Mouse (Mus musculus): Measurements from ENCODE around the gene Bmp3. TPM values are rescaled to one million over a fixed set of nuclear protein-coding genes. Genes with fewer than 3 reads are reported as not detected.

Bmp3 gene
- polyA plus RNA-seq, 2 experiments, result 6.2 to 7.6 TPM

GRCm38 (mm10) chr5:98815269-98815668 lies 38.9 kb upstream of the Bmp3 start:
- WGBS, result 85% methylated on average over 1 of the region's 1 CpGs
- H3K4me1 ChIP-seq (ENCODE audit: control insufficient read depth, insufficient read depth, low read length), result no peaks in the 10 kb centered on the region
- no peak overlapping the region for H3K4me2 ChIP-seq (replicated peaks; ENCODE audit: low read depth, low read length, severe bottlenecking)
- TF ChIP-seq POLR2A (IDR thresholded peaks at IDR 0.05; ENCODE audit: borderline replicate concordance, extremely low read depth, insufficient read depth, insufficient read length), result no peak
- H3K27ac ChIP-seq (replicated peaks; ENCODE audit: low read depth, low read length), result no peak overlapping the region
- H3K27me3 ChIP-seq (ENCODE audit: control insufficient read depth, insufficient read depth, low read length), result no peaks in the 10 kb centered on the region
- no peak overlapping the region for H3K4me3 ChIP-seq (replicated peaks; ENCODE audit: low read length)
- DNase-seq (ENCODE audit: low spot score) (no peak), ATAC-seq (ENCODE audit: low FRiP score, low read depth) (no peak)
- no peaks in the 10 kb centered on the region for H3K9me3 ChIP-seq (ENCODE audit: control insufficient read depth, low read length)
- no peaks in the 10 kb centered on the region for H3K36me3 ChIP-seq (ENCODE audit: control insufficient read depth, insufficient read depth, low read length)
- no peak overlapping the region for H3K9ac ChIP-seq (ENCODE audit: low read depth, low read length, severe bottlenecking)

GRCm38 (mm10) chr5:98833760-98834159 lies 20.5 kb upstream of the Bmp3 start:
- no peaks in the 10 kb centered on the region for H3K4me1 ChIP-seq (ENCODE audit: control insufficient read depth, insufficient read depth, low read length)

GRCm38 (mm10) chr5:98834300-98834699 lies 19.9 kb upstream of the Bmp3 start:
- Histone ChIP-seq H3K9ac (ENCODE audit: low read depth, low read length, severe bottlenecking) (no peak overlapping the region), H3K27ac (replicated peaks; ENCODE audit: low read depth, low read length) (no peak overlapping the region), H3K9me3 (ENCODE audit: control insufficient read depth, low read length) (no peaks in the 10 kb centered on the region), H3K27me3 (ENCODE audit: control insufficient read depth, insufficient read depth, low read length) (no peaks in the 10 kb centered on the region), H3K4me1 (ENCODE audit: control insufficient read depth, insufficient read depth, low read length) (no peaks in the 10 kb centered on the region), H3K36me3 (ENCODE audit: control insufficient read depth, insufficient read depth, low read length) (no peaks in the 10 kb centered on the region), H3K4me3 (replicated peaks; ENCODE audit: low read length) (no peak overlapping the region), H3K4me2 (replicated peaks; ENCODE audit: low read depth, low read length, severe bottlenecking) (no peak overlapping the region)
- DNase-seq (ENCODE audit: low spot score), result no peak
- WGBS, result 94% methylated on average over 6 of the region's 6 CpGs
- no peak for ATAC-seq (ENCODE audit: low FRiP score, low read depth)
- no peak for TF ChIP-seq POLR2A (IDR thresholded peaks at IDR 0.05; ENCODE audit: borderline replicate concordance, extremely low read depth, insufficient read depth, insufficient read length)

More at GRCm38 (mm10) chr5:98833760-98834159, 20.5 kb upstream of the Bmp3 start:
- no peak for TF ChIP-seq POLR2A (IDR thresholded peaks at IDR 0.05; ENCODE audit: borderline replicate concordance, extremely low read depth, insufficient read depth, insufficient read length)
- no peak overlapping the region for H3K4me3 ChIP-seq (replicated peaks; ENCODE audit: low read length)
- H3K9me3 ChIP-seq (ENCODE audit: control insufficient read depth, low read length), result no peaks in the 10 kb centered on the region
- no peak overlapping the region for H3K27ac ChIP-seq (replicated peaks; ENCODE audit: low read depth, low read length)
- H3K27me3 ChIP-seq (ENCODE audit: control insufficient read depth, insufficient read depth, low read length), result no peaks in the 10 kb centered on the region
- ATAC-seq (ENCODE audit: low FRiP score, low read depth), result no peak
- no peak overlapping the region for H3K4me2 ChIP-seq (replicated peaks; ENCODE audit: low read depth, low read length, severe bottlenecking)
- H3K36me3 ChIP-seq (ENCODE audit: control insufficient read depth, insufficient read depth, low read length), result no peaks in the 10 kb centered on the region
- 81% methylated on average over 9 of the region's 9 CpGs for WGBS
- no peak overlapping the region for H3K9ac ChIP-seq (ENCODE audit: low read depth, low read length, severe bottlenecking)
- DNase-seq (ENCODE audit: low spot score), result no peak

GRCm38 (mm10) chr5:98842600-98843310 lies 11.5 kb upstream of the Bmp3 start:
- H3K36me3 ChIP-seq (ENCODE audit: control insufficient read depth, insufficient read depth, low read length), result no peaks in the 10 kb centered on the region
- no peak overlapping the region for H3K4me2 ChIP-seq (replicated peaks; ENCODE audit: low read depth, low read length, severe bottlenecking)
- H3K9me3 ChIP-seq (ENCODE audit: control insufficient read depth, low read length), result no peaks in the 10 kb centered on the region
- 56% methylated on average over 7 of the region's 7 CpGs for WGBS
- DNase-seq (ENCODE audit: low spot score) (no peak), ATAC-seq (ENCODE audit: low FRiP score, low read depth) (no peak)
- H3K27me3 ChIP-seq (ENCODE audit: control insufficient read depth, insufficient read depth, low read length), result no peaks in the 10 kb centered on the region
- TF ChIP-seq POLR2A (IDR thresholded peaks at IDR 0.05; ENCODE audit: borderline replicate concordance, extremely low read depth, insufficient read depth, insufficient read length), result no peak
- no peak overlapping the region for H3K9ac ChIP-seq (ENCODE audit: low read depth, low read length, severe bottlenecking)
- no peak overlapping the region for H3K4me3 ChIP-seq (replicated peaks; ENCODE audit: low read length)
- no peaks in the 10 kb centered on the region for H3K4me1 ChIP-seq (ENCODE audit: control insufficient read depth, insufficient read depth, low read length)
- no peak overlapping the region for H3K27ac ChIP-seq (replicated peaks; ENCODE audit: low read depth, low read length)

GRCm38 (mm10) chr5:98844664-98845063 lies 9.6 kb upstream of the Bmp3 start:
- no peak for TF ChIP-seq POLR2A (IDR thresholded peaks at IDR 0.05; ENCODE audit: borderline replicate concordance, extremely low read depth, insufficient read depth, insufficient read length)
- H3K4me3 ChIP-seq (replicated peaks; ENCODE audit: low read length), result no peak overlapping the region
- no peaks in the 10 kb centered on the region for H3K9me3 ChIP-seq (ENCODE audit: control insufficient read depth, low read length)
- no peak overlapping the region for H3K27ac ChIP-seq (replicated peaks; ENCODE audit: low read depth, low read length)
- no peak overlapping the region for H3K4me2 ChIP-seq (replicated peaks; ENCODE audit: low read depth, low read length, severe bottlenecking)
- no peaks in the 10 kb centered on the region for H3K4me1 ChIP-seq (ENCODE audit: control insufficient read depth, insufficient read depth, low read length)
- no peak overlapping the region for H3K9ac ChIP-seq (ENCODE audit: low read depth, low read length, severe bottlenecking)
- no peaks in the 10 kb centered on the region for H3K36me3 ChIP-seq (ENCODE audit: control insufficient read depth, insufficient read depth, low read length)
- DNase-seq (ENCODE audit: low spot score) (no peak), ATAC-seq (ENCODE audit: low FRiP score, low read depth) (no peak)
- no peaks in the 10 kb centered on the region for H3K27me3 ChIP-seq (ENCODE audit: control insufficient read depth, insufficient read depth, low read length)
- 64% methylated on average over 1 of the region's 1 CpGs for WGBS
